Comparison of ENCODE assay signal across 18 mouse cellular contexts in the genomic region with DNA sequence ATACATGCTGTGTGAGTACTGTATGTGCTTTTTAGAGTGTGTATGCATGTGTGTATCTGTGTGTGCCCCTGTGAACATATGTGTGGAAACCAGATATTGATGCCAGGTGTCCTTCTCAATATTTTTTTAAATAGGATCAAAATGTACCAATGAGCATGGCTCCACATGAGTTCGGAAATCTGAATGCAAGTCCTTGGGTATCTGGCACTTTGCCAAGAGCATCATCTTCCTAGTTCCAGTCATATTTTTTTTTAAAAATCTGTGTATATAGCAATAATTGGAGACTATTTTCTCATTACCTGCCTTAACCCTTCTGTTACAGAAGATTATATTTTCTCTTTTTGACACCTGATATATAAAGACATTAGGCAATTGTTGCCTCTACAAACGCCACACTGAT.
"Had no signal": no experiment of that assay in that cellular context is flagged by ENCODE, and none has a peak within 500 bp of the region (broad histone marks: within the 10 kb centered on the region; RNA-seq: fewer than 3 reads in every experiment).

No protein-coding gene starts in this region.

- H3K4me3 ChIP-seq: liver, embryonic 13.5 days; midbrain, embryonic 12.5 days; neural tube, embryonic 12.5 days; neural tube, embryonic 15.5 days had no signal

- H3K4me2 ChIP-seq: liver, embryonic 13.5 days; midbrain, embryonic 12.5 days; neural tube, embryonic 12.5 days; neural tube, embryonic 15.5 days had no signal

- H3K4me1 ChIP-seq: liver, embryonic 13.5 days; neural tube, embryonic 15.5 days had no signal

- H3K27ac ChIP-seq: liver, embryonic 13.5 days; midbrain, embryonic 12.5 days; neural tube, embryonic 12.5 days; neural tube, embryonic 15.5 days; stomach, postnatal 0 days had no signal

- ATAC-seq: intestine, embryonic 16.5 days had no signal

- H3K27me3 ChIP-seq: liver, embryonic 13.5 days; neural tube, embryonic 12.5 days; neural tube, embryonic 15.5 days had no signal

- H3K9ac ChIP-seq: liver, embryonic 13.5 days; midbrain, embryonic 12.5 days; neural tube, embryonic 12.5 days; neural tube, embryonic 15.5 days had no signal

- DNase-seq: kidney, adult 8-10 months; kidney, postnatal 10 days; kidney, postnatal 4 days; liver, embryonic 13.5 days; lung, adult 2 months; lung, postnatal 14 days; lung, postnatal 4 days; right cerebral cortex, adult 18-20 months; right cerebral cortex, postnatal 14 days; right cerebral cortex, postnatal 4 days; thymus, adult 2 months; thymus, postnatal 14 days; thymus, postnatal 4 days had no signal

- H3K9me3 ChIP-seq: liver, embryonic 13.5 days; midbrain, embryonic 12.5 days; neural tube, embryonic 12.5 days; neural tube, embryonic 15.5 days had no signal

- H3K36me3 ChIP-seq: liver, embryonic 13.5 days; midbrain, embryonic 12.5 days; neural tube, embryonic 12.5 days; neural tube, embryonic 15.5 days had no signal
